Mouse (Mus musculus) right cerebral cortex, adult 18-20 months (tissue): ENCODE measurements around the gene Gfpt1.

Experiments
- DNase-seq: peaks from one replicate; pipeline ENCODE4 v3.0.0; 2022; ENCODE audit warnings: mixed read lengths

Gfpt1 gene

DNA sequence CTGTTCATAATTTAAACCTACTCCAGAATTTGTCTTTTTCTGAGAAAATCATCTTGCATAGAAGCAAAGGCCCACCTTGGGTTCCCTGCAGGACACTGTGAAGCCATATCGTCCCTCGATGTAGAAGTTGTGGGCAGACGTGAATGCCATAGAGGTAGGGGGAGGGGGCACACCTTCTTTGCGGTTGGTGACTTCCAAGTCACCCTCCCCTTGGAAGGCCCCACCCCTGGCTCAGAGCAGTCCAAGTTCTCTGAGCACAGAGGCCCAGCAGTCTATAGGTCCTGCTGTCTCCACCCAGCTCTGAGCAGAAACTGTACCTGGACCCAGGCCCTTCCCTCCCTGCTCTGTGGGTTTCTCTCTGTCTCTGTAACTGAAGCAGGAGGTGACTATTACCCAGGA is 59.3 kb downstream of the Gfpt1 start:
- no peak for DNase-seq

DNA sequence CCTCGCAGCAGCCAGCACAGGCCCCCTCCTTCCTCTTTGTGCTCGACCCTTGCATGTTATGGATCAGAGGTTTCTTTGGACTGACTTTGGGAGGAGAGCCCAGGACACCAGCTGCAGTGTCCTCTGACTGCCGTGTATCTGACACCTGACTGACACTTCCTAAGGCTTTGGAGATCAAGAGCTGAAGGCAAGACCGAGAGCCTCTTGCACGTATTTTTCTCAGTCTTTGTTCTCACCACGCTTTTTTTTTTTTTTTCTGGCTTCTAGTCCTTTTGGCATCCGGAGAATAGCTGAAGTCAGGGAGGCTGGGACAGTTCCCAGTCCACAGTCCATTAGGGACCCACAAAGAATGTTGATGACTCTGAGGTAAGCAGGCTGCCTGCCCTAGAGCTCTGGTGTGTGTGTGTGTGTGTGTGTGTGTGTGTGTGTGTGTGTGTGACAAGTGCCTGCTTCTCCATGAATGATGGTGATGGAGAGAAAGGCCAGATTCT is 59.8 kb downstream of the Gfpt1 start:
- DNase-seq = no peak

DNA sequence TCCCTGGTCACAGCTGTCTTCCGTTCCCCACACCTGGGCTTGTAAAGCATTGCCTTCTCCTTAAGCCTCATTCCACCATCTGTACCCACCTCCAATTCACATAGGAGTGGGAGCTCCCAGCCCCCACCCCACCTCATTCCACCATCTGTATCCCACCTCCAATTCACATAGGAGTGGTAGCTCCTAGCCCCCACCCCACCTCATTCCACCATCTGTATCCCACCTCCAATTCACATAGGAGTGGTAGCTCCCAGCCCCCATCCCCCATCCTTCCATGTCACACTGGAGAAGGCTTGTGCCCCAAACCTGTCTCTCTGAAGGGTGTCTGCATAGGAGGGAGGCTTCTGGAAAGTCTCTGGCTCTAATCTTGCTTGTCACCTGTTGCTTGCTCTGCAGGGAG is 60.7 kb downstream of the Gfpt1 start:
- DNase-seq = no peak

DNA sequence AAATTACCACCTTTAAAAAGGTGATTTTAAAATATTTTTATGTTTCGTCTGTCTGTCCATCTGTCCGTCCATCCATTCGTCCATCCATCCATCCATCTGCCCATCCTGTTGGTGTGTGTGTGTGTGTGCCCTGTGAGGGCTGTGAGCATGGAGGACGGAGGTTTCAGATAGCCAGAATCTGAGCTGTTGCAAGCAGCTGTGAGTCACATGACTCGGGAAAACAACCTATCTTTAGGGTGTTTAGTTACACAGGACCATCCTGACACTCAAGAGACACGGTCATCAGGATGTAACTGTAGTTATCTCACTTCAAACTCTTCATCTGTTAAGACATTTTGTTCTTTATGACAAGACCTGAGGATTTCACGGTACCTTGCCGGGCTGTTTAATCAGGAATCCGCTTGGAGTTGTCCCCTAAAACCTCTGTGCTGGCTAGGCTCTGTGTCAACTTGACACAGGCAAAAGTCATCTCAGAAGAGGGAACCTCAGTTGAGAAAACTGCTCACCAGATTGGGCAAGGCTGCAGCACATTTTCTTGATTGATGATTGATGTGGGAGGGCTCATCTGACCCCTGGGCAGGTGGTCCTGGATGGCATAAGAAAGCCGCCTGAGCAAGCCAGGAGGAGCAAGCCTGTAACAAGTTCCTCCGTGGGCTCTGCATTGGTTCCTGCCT is 61.6 kb downstream of the Gfpt1 start, which contains the start of gene D6Ertd527e:
TSS of gene D6Ertd527e (plus strand) at position 624 of the 674 bp plus-strand sequence.
- no peak for DNase-seq

DNA sequence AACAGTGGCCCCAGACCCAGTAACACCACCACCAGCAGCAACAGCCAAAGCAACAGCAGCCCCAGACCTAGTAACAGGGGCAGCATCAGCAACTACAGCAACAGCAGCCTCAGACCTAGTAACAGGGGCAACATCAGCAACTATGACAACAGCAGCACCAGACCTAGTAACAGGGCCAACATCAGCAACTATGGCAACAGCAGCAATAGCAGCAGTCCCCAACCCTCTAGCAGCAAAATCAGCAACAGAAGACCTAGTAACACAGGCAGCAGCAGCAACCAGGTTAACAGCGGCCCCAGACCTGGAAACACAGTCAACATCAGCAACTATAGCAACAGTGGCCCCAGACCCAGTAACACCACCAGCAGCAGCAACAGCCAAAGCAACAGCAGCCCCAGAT is 68.8 kb downstream of the Gfpt1 start:
- no peak for DNase-seq

DNA sequence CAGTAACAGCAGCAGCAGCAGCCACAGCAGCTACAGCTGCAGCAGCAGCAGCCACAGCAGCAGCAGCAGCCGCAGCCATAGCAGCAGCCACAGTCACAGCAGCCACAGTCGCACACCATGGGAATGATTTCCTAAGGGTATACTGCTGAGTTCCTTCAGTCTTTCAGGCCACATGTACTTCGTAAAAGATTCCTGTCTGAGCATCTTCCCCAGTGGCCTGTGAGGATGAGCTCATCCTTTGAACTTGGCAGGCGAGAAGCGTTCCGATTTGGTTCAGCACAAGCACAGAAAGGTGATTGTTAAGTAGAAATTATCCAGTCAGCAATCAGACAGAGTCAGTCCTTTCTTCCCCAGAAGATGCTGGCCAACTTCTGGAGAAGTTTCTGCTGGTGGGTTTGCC is 69.5 kb downstream of the Gfpt1 start:
- DNase-seq = no peak

DNA sequence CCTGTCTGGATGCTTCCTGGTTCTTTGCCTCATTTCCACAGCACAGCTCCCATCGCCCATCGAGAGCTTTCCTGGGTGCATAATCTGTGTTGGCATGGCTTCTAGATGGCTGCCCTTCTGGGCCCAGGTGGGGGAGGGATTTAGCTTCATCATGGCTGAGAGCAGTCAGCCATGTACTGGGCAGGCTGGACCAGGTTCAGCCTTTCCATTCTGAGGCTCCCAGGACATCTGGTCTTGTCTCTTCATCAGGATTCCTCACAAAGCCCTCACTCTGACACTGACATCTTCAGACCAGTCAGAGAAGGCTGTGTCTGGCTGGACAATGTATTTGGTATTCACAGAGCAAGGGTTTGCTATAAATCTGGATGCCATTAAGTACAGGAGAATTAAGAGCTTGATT is 73.3 kb downstream of the Gfpt1 start:
- no peak for DNase-seq

DNA sequence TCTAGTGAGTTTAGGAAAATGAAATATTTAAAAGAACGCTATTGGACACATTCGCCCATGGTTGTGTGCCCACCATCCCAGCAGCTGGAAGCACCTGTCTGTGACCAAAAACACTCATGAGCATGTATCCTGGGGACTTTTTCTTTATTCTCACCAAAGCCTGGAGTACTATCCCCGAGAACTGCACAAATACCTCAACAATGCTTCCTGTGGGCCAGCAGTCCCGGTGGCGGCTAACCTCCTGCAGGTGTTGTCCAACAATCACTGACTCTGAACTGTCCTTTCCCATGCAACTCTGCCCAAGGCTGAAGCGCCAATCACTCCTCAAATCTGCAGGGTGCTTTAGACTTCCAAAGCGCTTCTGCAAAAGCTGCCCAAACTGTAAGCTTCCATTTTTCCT is 74.0 kb downstream of the Gfpt1 start:
- no peak for DNase-seq

DNA sequence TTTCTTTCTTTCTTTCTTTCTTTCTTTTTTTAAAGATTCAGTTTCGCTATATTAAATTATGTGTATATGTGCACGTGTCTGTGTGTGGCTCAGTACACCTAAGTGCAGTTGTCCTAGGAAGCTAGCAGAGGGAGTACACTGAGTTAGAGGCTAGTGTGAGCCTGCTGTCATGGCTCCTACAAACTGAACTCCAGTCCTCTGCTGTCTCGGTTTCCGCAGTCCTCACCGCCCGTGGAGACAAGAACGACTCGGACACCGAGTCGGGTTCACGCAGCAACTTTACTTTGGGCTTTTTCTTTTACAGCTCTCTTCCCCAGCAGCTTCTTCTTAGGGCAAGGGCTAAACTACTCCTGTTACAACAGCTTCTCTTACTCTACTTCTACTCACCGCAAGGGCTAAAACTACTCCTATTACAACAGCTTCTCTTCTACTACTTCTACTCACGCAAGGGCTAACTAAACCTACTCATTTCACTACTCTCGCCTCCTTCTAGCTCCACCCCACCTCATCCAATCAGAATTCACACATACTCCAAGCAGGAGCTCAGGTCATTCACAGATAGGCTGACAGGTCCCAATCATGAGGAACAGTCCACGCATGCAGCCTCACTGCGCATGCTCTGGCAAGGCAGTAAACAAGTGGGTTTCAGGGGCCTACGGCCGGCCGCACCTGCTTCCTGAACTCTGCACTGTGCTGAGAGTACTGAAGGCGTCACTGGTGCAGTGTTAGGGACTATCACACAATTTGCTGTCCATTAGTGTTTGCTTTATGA is 76.6 kb downstream of the Gfpt1 start:
- DNase-seq = no peak

DNA sequence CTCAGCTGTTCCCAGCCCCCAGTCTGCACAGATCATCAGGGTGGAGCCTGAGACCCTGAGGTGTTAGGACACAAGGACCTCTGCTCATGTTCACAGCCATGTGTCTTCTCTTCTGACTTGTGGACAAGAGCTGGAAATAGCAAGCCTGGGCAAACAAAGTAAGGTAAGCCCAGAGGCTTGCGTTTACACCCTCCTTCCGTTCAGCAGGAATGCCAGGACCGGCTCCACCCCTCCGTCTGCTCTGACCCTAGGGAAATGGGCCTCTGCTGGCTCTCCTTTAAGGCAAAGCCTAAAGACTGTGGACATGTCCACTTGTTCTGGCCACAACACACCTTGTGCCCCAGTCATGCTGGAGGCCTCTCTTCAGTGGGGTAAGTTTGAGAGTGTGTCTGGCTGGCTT is 77.3 kb downstream of the Gfpt1 start:
- DNase-seq = no peak

DNA sequence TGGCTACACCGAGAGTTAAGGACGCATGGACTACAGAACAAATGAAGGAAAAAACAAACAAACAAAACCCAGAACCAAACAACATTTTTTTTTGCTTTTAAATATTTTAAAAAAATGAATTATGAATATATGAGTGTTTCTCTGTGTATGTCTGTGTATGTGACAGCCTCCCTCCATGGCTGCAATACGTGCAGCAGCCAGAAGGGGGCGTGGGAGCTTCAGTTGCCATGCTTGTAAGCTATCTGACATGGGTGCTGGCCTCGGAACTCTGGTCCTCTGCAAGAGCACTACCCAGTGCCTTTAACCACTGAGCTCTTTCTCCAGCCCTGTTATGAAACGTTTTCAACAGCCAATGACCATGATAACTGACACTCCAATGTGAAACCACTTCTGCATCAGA is 78.0 kb downstream of the Gfpt1 start:
- DNase-seq = no peak

DNA sequence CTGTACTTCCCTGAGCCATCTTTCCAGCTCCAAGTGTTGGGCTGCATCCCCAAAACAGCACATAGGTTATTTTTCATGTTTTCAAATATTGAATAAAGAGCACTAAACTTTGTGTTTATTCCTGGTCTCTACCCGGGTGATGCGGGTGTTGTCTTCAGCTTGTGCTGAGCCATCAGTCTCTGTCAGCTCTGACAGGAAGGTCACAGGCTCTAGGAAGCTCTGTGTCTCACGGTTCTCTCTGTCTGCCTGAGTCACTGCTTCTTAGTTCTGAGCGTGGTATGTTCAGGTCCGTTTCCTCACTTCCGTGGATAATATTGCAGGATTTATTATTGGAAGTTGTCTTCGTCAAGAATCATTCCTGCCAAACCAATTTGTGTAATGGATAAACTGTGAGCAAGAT is 79.3 kb downstream of the Gfpt1 start:
- DNase-seq = no peak

DNA sequence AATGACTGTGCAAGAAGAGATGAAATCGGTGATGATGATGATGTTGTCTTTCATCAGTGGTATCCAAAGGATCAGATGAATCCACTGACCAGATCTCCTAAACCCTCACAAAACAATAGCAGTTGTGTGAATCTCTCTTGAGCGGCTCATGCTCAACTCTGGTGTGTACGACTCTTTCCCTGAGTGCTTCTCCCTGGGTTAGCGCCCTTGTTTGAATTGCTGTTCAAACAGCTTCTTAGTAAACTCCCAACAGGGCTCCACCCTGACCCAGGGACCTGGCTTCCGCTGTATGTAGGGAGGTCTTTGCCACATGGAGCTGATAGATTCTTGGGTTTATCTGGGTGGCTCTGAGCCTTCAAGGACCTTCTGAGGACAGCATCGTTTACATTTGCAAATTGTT is 80.8 kb downstream of the Gfpt1 start:
- DNase-seq = no peak

DNA sequence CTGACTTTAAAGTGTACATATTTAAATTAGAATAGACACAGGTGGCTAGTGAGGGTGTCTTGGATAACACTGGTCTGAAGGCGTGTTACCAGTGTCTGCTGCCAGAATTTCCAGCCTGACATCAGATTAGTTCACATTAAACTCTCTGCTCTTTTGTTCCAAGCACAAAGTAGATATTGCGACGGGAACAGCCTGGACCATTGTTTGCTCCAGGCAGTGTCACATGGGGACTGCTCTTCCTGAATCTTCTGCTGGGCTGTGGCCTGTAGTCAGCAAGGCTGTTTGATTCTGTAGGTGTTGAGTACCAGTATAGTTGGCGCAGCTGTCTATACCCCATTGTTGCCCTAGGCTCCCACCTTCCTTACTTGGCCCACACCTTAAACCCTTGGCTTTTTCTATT is 81.3 kb downstream of the Gfpt1 start:
- DNase-seq = no peak

DNA sequence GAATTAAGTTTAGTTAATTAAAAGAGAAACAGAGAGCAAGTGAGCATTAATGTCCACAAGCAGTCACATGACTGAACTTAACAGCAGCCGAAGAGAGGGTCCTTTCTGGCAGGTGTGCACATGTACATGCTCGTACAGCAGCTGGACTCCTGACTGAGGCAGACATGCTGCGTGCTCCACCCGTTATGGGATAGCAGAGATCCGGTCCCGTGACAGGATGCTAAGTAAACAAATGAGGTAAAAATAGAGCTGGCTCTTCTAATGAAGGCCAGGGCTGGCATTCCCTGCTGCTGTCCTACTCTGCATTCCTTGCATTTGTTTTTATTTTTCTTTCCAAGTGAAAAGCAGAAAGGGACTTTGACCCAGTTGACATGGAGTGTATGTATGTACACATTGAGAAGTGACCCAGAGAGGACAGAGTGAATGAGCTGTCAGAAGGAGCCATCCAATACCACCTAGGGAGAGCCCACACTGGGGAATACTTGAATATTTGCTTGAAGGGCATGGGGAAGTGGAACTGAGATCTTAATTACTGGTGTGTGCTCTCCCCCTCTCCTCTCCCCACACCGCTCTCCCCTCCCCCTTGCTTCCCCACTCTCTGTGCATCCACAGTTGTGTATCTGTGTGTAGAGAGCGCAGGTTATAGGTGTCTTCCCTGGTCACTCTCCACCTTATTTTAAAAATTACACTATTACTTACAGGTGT is 84.6 kb downstream of the Gfpt1 start:
- DNase-seq = no peak

DNA sequence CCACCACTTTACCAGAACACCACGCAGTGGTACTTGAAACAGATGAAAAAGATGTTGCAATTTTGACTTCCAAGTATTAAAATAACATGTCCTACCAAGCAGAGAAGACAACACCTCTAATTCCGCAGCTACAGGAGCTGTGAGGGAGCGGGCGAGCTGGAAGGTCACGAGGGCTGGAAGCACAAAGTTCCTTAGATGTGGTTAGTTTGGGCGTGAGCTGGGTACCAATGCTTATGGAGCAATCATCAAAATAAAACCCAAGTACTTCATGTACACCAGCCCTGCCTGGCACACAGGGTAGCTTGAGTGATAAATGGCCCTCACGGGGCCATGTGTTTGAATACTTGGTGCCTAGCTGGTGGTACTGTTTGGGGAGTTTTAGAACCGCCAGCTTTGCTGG is 87.2 kb downstream of the Gfpt1 start:
- DNase-seq = peak; percentile 19

DNA sequence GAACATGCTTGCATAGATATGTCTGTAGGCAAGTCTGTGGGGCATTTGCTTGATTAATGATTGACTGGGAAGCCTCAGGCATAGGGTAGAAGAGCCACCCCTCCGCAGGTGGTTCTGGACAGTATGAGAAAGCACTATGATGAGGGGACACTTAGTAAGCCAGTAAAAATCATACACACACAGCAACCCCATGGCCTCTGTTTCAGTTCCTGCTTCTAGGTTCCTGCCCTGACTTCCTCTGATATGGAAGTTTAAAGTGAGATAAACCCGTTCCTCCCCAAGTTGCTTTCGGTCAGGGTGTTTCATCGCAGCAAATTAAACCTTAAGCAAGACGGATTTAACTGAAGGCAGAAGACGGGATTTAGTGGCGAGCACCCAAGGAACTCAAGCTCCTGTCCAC is 88.0 kb downstream of the Gfpt1 start:
- DNase-seq = no peak

DNA sequence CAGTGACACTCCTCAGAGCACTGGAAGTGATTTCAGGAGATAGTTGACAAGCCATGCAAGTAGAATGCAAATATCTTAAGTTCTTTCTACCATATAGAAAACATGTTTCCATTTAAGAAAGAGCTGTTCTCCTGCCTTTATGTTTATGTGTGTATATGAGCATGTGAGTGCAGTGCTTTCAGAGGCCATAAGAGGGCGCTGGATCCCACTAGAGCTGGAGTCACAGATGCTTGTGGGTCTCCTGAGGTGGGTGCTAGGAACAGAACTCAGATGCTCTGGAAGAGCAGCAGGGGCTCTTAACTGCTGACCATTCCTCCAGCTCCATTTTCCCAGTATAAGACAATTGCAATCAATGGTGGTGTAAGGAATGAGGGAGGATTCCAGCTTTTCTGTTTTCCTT is 88.4 kb downstream of the Gfpt1 start:
- no peak for DNase-seq

DNA sequence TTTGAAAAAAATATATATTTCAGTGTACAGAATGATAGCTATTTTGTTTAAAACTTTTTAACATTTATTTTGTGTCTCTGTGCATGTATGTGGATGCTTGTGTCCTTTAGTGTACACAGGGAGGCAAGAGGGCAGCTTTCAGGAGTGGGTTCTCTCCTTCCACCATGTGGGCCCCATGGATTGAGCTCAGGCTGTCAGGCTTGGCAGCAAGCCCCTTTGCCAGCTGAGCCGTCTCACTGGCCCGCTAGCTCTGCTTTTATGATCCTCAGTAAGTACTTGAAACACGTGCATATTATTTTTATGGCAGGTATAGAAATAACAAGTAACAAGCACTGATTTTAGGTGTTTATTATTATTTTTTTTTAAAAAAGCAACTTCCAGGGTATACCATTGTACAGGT is 90.9 kb downstream of the Gfpt1 start:
- DNase-seq = no peak

DNA sequence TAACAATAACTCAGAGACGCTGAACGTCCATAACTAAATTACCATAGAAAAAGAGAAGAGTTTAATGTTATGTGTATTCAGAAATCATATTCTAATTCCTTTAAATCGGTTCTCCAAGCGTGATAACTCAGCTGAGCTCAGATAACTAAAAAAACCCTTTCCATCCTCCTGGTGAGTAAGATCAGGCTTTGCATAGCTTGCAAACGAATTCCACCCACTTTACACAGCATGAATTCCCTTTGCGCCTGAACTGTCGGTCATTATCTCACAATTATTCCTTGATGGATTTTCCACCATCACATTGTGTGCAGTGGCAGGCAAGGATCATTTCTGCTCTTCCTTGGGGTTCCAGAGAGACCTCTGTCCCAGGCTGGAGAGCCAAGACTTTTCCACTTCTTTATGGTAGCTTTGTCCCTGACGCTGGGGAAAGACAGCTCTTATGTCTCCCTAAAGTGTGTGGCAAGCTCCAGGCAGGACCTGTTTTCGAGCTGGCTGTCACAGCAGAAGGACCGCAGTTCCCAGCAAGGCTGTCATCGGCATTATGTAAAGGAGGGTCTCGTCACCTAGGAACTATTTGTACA is 91.4 kb downstream of the Gfpt1 start:
- peak; percentile 31 for DNase-seq

DNA sequence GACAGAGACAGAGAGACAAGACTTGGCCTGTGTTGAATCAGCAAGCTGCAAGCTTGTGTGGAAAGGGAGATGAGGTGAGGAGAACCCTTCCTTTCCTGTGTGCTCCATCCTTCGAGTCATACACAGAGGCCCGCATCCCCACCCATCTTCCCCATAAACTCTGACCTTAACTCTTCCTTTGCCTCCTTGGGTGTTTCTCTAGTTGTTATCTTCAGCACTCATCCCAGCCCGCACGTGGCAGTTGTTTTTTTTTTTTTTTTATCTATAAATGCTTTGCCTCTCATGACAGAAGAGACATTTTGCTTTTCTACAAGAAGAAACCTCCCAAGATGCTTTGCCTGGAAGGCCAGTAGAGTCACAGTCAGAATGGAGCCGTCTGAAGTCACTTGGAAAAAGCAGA is 95.8 kb downstream of the Gfpt1 start:
- no peak for DNase-seq

DNA sequence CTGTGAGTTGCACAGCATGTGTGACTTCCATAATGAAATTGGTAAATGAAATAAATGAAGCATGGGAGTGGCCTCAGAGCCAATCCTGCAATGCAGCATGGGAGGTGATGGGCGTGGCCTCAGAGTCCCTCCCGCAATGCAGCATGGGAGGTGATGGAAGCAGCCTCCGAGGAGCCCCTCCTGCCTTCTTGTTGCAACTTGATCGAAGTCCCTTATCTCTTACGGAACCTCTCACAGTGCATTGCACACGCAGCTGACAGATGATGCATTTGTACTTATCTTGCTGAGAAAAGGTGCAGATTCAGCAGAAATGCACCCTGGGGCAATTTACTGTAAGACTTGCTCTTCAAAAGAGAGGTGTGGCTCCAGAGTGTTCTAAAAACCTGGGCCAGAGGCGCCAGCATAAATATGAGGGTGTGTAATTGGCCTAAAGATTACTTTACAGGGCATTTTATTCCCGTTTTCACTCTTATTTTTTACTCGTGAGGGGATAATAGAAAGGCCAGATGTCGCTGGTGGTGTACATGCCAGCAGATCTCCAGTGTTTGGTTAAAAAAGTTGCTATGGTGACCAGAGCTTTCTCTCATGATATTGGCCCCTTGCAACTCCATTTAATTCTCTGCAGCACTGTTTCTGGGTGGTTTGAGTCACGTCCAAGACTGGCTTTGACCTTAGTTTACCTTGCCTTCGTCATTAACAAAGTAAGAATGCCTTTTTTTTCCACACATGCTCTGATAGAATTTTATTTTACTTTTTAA is 97.3 kb downstream of the Gfpt1 start:
- DNase-seq = no peak
